Mouse (Mus musculus): ENCODE measurements around the gene Cdh8. TPM values are rescaled to one million over a fixed set of nuclear protein-coding genes. Genes with fewer than 3 reads are reported as not detected.

Cdh8 gene
- polyA plus RNA-seq, 1 experiment from 2014 or later: 0.90 TPM

DNA sequence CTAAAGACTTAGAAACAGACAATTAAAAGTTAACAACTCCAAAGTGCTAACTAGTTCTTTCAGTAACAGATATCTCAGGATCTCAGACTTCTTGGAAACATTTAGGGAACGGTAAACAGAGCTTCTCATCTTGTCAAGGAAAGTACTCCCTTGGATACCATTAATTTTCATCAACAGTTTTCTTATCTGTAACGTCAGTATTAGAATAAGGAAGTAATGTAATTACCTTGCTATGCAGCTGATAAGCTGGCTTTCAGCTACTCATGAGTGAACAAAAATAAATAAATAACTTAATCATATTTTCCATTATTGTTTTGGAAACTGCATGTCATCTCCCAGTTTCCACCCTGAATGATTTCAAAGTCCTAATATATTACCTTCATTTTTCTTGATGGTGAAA lies 317.8 kb downstream of the Cdh8 start:
- Histone ChIP-seq H3K9me3 (replicated peaks; ENCODE audit: control insufficient read depth, low read length) (no peaks in the 10 kb centered on the region), H3K27ac (ENCODE audit: low read depth, low read length) (no peak overlapping the region), H3K4me3 (ENCODE audit: low read depth, low read length) (no peak overlapping the region), H3K9ac (ENCODE audit: low read depth, low read length) (no peak overlapping the region), H3K36me3 (ENCODE audit: control insufficient read depth, insufficient read depth, low read length) (no peaks in the 10 kb centered on the region), H3K4me1 (ENCODE audit: control insufficient read depth, insufficient read depth, low read length) (no peaks in the 10 kb centered on the region), H3K4me2 (no peak overlapping the region), H3K27me3 (ENCODE audit: control insufficient read depth, insufficient read depth, low read length) (no peaks in the 10 kb centered on the region)
- 49% methylated on average over 2 of the region's 2 CpGs for WGBS (ENCODE audit: insufficient replicate concordance)
- no peak for ATAC-seq (replicated peaks; ENCODE audit: insufficient number of reproducible peaks, low FRiP score, low TSS enrichment)

DNA sequence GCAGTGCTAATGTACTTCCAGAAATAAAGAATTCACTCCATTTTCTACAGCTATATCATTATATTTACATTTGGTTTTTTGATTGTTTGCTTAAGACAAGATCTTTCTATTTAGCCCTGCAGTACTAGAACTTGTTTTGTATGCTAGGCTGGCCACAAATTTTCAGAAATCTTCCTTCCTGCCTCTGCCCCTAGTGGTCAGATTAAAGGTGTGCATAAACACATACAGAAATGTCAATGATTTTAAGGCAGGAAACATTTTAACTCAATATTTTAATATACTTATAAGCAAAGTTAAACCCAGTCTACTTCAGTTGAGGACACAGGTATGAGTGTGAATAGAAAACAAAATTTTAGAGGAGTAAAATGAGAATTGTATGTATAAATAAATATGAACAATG lies 364.9 kb downstream of the Cdh8 start:
- H3K27me3 ChIP-seq (ENCODE audit: control insufficient read depth, insufficient read depth, low read length): no peaks in the 10 kb centered on the region
- H3K36me3 ChIP-seq (ENCODE audit: control insufficient read depth, insufficient read depth, low read length): no peaks in the 10 kb centered on the region
- no peak overlapping the region for H3K27ac ChIP-seq (ENCODE audit: low read depth, low read length)
- H3K4me2 ChIP-seq: no peak overlapping the region
- H3K4me1 ChIP-seq (ENCODE audit: control insufficient read depth, insufficient read depth, low read length): no peaks in the 10 kb centered on the region
- H3K4me3 ChIP-seq (ENCODE audit: low read depth, low read length): no peak overlapping the region
- H3K9ac ChIP-seq (ENCODE audit: low read depth, low read length): no peak overlapping the region
- no peaks in the 10 kb centered on the region for H3K9me3 ChIP-seq (replicated peaks; ENCODE audit: control insufficient read depth, low read length)
- ATAC-seq (replicated peaks; ENCODE audit: insufficient number of reproducible peaks, low FRiP score, low TSS enrichment): no peak

DNA sequence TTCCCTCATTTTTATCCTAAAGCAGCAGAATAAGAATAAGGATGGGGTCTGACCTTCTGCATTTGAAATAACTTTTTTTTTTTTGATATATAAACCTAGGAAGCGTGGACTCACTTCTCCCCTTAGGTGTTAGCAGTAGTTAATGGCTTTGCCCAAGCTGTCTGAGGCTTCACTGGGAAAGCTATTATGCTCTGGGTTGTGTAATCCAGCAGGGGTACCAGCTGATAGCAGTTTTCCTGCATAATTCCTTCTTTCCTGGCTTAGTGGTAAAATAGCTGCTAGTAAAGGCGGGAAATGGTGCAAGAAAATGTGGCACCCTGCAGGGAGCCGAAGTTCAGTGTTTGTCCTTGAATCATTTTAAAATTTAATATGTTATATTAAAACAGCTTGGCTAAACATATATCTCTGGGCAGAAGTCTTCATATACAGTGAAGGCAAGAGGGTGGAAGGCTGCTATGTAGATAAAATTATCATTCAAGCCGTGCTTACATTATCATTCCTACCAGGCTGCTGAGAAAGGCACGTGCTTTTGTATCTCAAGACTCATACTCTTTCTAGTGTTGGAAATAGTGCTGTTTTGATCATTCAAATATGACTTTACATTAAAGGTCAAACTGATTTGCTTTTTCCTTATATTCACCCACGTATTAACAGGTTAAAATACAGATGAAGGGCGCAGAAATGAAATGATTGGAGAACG lies 367.5 kb downstream of the Cdh8 start:
- Histone ChIP-seq H3K4me3 (ENCODE audit: low read depth, low read length) (no peak overlapping the region), H3K9me3 (replicated peaks; ENCODE audit: control insufficient read depth, low read length) (no peaks in the 10 kb centered on the region), H3K4me2 (no peak overlapping the region), H3K36me3 (ENCODE audit: control insufficient read depth, insufficient read depth, low read length) (no peaks in the 10 kb centered on the region), H3K4me1 (ENCODE audit: control insufficient read depth, insufficient read depth, low read length) (no peaks in the 10 kb centered on the region), H3K27me3 (ENCODE audit: control insufficient read depth, insufficient read depth, low read length) (no peaks in the 10 kb centered on the region), H3K27ac (ENCODE audit: low read depth, low read length) (no peak overlapping the region), H3K9ac (ENCODE audit: low read depth, low read length) (no peak overlapping the region)
- no peak for ATAC-seq (replicated peaks; ENCODE audit: insufficient number of reproducible peaks, low FRiP score, low TSS enrichment)
- 68% methylated on average over 8 of the region's 8 CpGs for WGBS (ENCODE audit: insufficient replicate concordance)

GRCm38 (mm10) chr8:99040423-99040822 lies 375.8 kb downstream of the Cdh8 start:
- ATAC-seq (replicated peaks; ENCODE audit: insufficient number of reproducible peaks, low FRiP score, low TSS enrichment): no peak
- Histone ChIP-seq H3K36me3 (ENCODE audit: control insufficient read depth, insufficient read depth, low read length) (no peaks in the 10 kb centered on the region), H3K4me3 (ENCODE audit: low read depth, low read length) (no peak overlapping the region), H3K4me1 (ENCODE audit: control insufficient read depth, insufficient read depth, low read length) (no peaks in the 10 kb centered on the region), H3K9ac (ENCODE audit: low read depth, low read length) (no peak overlapping the region), H3K4me2 (no peak overlapping the region), H3K9me3 (replicated peaks; ENCODE audit: control insufficient read depth, low read length) (no peaks in the 10 kb centered on the region), H3K27ac (ENCODE audit: low read depth, low read length) (no peak overlapping the region), H3K27me3 (ENCODE audit: control insufficient read depth, insufficient read depth, low read length) (no peaks in the 10 kb centered on the region)
- 86% methylated on average over 2 of the region's 2 CpGs for WGBS (ENCODE audit: insufficient replicate concordance)

DNA sequence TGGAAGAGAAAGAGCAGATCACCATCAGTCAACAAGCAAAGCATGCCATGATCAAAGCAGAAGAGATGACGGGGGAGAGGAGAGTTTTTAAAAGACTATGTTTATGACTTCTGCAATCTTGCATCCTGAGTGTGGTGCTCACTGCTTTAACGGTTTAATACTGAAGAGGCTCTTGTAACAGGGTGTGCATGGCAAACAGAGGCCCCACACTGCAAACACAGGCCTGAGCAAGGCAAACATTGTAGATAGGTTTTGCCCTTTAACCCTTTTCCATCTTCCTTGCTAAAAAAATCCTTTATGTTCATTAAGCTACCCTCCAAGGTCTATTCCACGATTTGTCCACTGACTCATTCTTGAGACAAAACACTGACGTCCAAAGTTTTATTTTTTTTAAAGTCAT lies 385.2 kb downstream of the Cdh8 start:
- 69% methylated on average over 4 of the region's 4 CpGs for WGBS (ENCODE audit: insufficient replicate concordance)
- Histone ChIP-seq H3K27ac (ENCODE audit: low read depth, low read length) (no peak overlapping the region), H3K4me1 (ENCODE audit: control insufficient read depth, insufficient read depth, low read length) (no peaks in the 10 kb centered on the region), H3K9ac (ENCODE audit: low read depth, low read length) (no peak overlapping the region), H3K9me3 (replicated peaks; ENCODE audit: control insufficient read depth, low read length) (no peaks in the 10 kb centered on the region), H3K27me3 (ENCODE audit: control insufficient read depth, insufficient read depth, low read length) (no peaks in the 10 kb centered on the region), H3K4me3 (ENCODE audit: low read depth, low read length) (no peak overlapping the region), H3K36me3 (ENCODE audit: control insufficient read depth, insufficient read depth, low read length) (no peaks in the 10 kb centered on the region), H3K4me2 (no peak overlapping the region)
- ATAC-seq (replicated peaks; ENCODE audit: insufficient number of reproducible peaks, low FRiP score, low TSS enrichment): no peak

Data from heart, embryonic 11.5 days (tissue).